Mouse (Mus musculus) limb, embryonic 12.5 days (tissue): ENCODE measurements around the gene Cd84. TPM values are rescaled to one million over a fixed set of nuclear protein-coding genes. Genes with fewer than 3 reads are reported as not detected.

Experiments used
- ATAC-seq: fragments of 200-750 bp; cut with Nextera tagmentation; 2 replicates; pipeline ENCODE4 v1.8.0; 2017; ENCODE audit warnings: low read depth, moderate TSS enrichment; ENCODE audit not compliant: insufficient number of reproducible peaks, insufficient read depth, low FRiP score, low TSS enrichment
- H3K27ac ChIP-seq: fragments of 300-500 bp; sonication (generic); 2 replicates; pipeline ENCODE4 v1.5.1; 2016; ENCODE audit warnings: mild to moderate bottlenecking, moderate library complexity
- H3K27me3 ChIP-seq: fragments of 300-500 bp; sonication (generic); 2 replicates; pipeline ENCODE4 v1.6.1; 2016; ENCODE audit warnings: mild to moderate bottlenecking, moderate library complexity
- H3K36me3 ChIP-seq: fragments of 300-500 bp; sonication (generic); 2 replicates; pipeline ENCODE4 v1.6.1; 2016; ENCODE audit warnings: mild to moderate bottlenecking, moderate library complexity
- H3K4me1 ChIP-seq: fragments of 300-500 bp; sonication (generic); replicated peaks from 2 replicates; pipeline ENCODE4 v1.6.1; 2016
- H3K4me2 ChIP-seq: fragments of 300-500 bp; sonication (generic); 2 replicates; pipeline ENCODE4 v1.6.1; 2016; ENCODE audit warnings: mild to moderate bottlenecking, moderate library complexity
- H3K4me3 ChIP-seq: fragments of 300-500 bp; sonication (generic); replicated peaks from 2 replicates; pipeline ENCODE4 v1.5.1; 2016; ENCODE audit warnings: mild to moderate bottlenecking
- H3K9ac ChIP-seq: fragments of 300-500 bp; sonication (generic); replicated peaks from 2 replicates; pipeline ENCODE4 v1.6.1; 2016; ENCODE audit warnings: mild to moderate bottlenecking, moderate library complexity
- H3K9me3 ChIP-seq: fragments of 300-500 bp; sonication (generic); 2 replicates; pipeline ENCODE4 v1.6.1; 2016; ENCODE audit warnings: mild to moderate bottlenecking, moderate library complexity
- WGBS: fragments of 180-500 bp; shearing (Covaris S2); methylation state at CpG from one replicate; pipeline ENCODE4 v1.1.7; 2016; 5-methylcytosine and 5-hydroxymethylcytosine counted together
- polyA plus RNA-seq: library from polyadenylated mRNA; unstranded; fragments of >200 nt; fragmentation: Nextera tagmentation; extraction: Ambion mirVana; gene quantifications from 2 replicates; pipeline ENCODE4 v1.2.1, GENCODE M21; 2016

The Cd84 gene
- polyA plus RNA-seq, 1 experiment from 2014 or later: 0.90 TPM

DNA sequence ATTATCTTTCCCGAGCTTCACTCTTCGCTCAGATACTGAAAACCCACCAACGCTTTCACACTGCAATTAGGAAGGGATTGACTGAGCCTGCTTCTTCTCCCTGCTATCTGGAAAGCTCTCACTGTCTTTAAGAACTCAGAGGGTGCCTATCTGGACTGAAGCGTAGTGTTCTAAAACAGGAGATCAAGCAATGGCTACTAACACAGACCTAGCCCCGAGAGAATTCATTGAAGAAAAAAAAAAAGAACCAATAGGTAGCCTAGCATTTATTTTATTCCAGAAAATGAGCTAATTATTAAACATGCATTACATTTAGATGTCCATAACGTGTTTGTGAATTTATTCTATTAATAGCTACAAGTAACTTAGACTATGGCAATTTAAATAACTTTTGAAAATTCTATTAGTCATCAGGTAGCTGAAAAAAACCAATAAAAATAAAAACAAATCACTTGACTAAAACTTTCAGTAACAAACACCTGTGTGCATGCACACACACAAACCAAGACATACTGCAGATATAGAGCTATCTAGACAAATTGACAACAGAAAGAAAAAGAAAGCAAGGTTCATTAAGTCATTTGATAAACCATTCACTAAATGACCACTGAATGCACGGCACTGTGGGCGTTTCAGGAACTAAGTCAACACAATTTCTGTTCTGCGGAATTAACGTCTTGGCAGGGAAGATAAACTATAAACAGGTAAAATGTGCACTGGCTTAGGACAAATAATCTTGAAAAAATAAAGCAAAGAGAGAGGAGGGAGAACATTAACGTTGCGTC is 78.8 kb downstream of the Cd84 start:
- H3K4me1 ChIP-seq: no peaks in the 10 kb centered on the region
- H3K36me3 ChIP-seq: no peaks in the 10 kb centered on the region
- H3K9ac ChIP-seq: no peak overlapping the region
- no peak overlapping the region for H3K27ac ChIP-seq
- no peaks in the 10 kb centered on the region for H3K9me3 ChIP-seq
- H3K27me3 ChIP-seq: no peaks in the 10 kb centered on the region
- H3K4me3 ChIP-seq: no peak overlapping the region
- ATAC-seq: no peak
- no peak overlapping the region for H3K4me2 ChIP-seq
- WGBS: 85% methylated on average over 12 of the region's 12 CpGs

- no peaks in the 10 kb centered on the region for H3K9me3 ChIP-seq
- no peak for ATAC-seq
- no peak overlapping the region for H3K4me2 ChIP-seq
- H3K9ac ChIP-seq: no peak overlapping the region
- H3K27me3 ChIP-seq: no peaks in the 10 kb centered on the region
- no peak overlapping the region for H3K4me3 ChIP-seq
- H3K36me3 ChIP-seq: no peaks in the 10 kb centered on the region
- H3K27ac ChIP-seq: no peak overlapping the region
- H3K4me1 ChIP-seq: no peaks in the 10 kb centered on the region
- 85% methylated on average over 5 of the region's 5 CpGs for WGBS
Measured at GRCm38 (mm10) chr1:171919193-171919592, 79.7 kb downstream of the Cd84 start.

- WGBS: 79% methylated on average over 6 of the region's 6 CpGs
- Histone ChIP-seq H3K36me3 (no peaks in the 10 kb centered on the region), H3K4me2 (no peak overlapping the region), H3K9ac (no peak overlapping the region), H3K4me1 (no peaks in the 10 kb centered on the region), H3K4me3 (no peak overlapping the region), H3K9me3 (no peaks in the 10 kb centered on the region), H3K27ac (no peak overlapping the region), H3K27me3 (no peaks in the 10 kb centered on the region)
- ATAC-seq: no peak
Measured at GRCm38 (mm10) chr1:171919901-171920510, 80.5 kb downstream of the Cd84 start.

- no peak for ATAC-seq
- H3K4me2 ChIP-seq: no peak overlapping the region
- no peak overlapping the region for H3K4me3 ChIP-seq
- no peak overlapping the region for H3K9ac ChIP-seq
- H3K9me3 ChIP-seq: no peaks in the 10 kb centered on the region
- no peaks in the 10 kb centered on the region for H3K36me3 ChIP-seq
- H3K27ac ChIP-seq: no peak overlapping the region
- 84% methylated on average over 9 of the region's 9 CpGs for WGBS
- no peaks in the 10 kb centered on the region for H3K4me1 ChIP-seq
- no peaks in the 10 kb centered on the region for H3K27me3 ChIP-seq
Measured at GRCm38 (mm10) chr1:171920989-171921621, 81.6 kb downstream of the Cd84 start.

- H3K9me3 ChIP-seq: no peaks in the 10 kb centered on the region
- 60% methylated on average over 2 of the region's 2 CpGs for WGBS
- no peak for ATAC-seq
- no peak overlapping the region for H3K27ac ChIP-seq
- no peaks in the 10 kb centered on the region for H3K4me1 ChIP-seq
- H3K27me3 ChIP-seq: no peaks in the 10 kb centered on the region
- no peak overlapping the region for H3K4me3 ChIP-seq
- H3K9ac ChIP-seq: no peak overlapping the region
- no peaks in the 10 kb centered on the region for H3K36me3 ChIP-seq
- no peak overlapping the region for H3K4me2 ChIP-seq
Measured at GRCm38 (mm10) chr1:171921641-171922040, 82.1 kb downstream of the Cd84 start.

DNA sequence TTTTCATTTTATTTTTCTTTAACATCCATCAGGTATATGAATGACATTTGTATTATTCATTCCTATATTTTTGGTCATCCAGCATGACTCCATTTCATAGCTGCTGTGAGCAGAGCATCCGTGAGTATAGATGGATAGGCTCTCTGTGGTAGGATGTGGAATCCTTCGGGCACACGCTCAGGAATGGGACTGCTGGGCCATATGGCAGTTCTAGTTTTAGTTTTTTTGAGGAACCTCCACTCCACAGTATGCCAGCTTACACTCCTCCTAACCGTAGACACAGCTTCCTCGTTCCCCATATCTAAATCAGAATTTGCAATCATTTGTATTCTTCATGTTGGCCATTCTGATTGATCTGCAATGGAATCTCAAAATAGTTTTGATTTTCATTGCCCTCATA is 83.3 kb downstream of the Cd84 start:
- Histone ChIP-seq H3K27me3 (no peaks in the 10 kb centered on the region), H3K9ac (no peak overlapping the region), H3K4me2 (no peak overlapping the region), H3K27ac (no peak overlapping the region), H3K4me3 (no peak overlapping the region), H3K4me1 (no peaks in the 10 kb centered on the region), H3K36me3 (no peaks in the 10 kb centered on the region), H3K9me3 (no peaks in the 10 kb centered on the region)
- WGBS: 93% methylated on average over 5 of the region's 5 CpGs
- no peak for ATAC-seq

DNA sequence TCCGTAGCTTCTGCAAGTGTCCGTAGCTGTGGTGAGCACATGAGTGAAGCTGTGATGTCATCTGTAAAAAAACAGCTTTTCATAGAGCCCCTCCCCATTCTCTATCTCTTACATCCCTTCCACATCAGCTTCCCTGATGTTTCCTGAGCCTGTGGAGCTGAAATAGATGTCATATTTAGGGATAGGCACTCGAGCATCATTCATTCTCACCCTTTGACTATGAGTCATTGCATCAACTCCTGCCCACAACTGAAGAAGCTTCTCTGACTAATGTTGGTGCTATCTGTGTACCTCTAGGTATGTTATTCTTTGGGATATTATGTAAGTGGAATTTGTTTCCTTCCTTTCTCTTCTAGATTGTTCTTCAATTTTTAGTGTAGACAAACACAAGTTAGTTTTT is 85.4 kb downstream of the Cd84 start:
- Histone ChIP-seq H3K9me3 (no peaks in the 10 kb centered on the region), H3K4me3 (no peak overlapping the region), H3K4me1 (no peaks in the 10 kb centered on the region), H3K36me3 (no peaks in the 10 kb centered on the region), H3K9ac (no peak overlapping the region), H3K27me3 (no peaks in the 10 kb centered on the region), H3K4me2 (no peak overlapping the region), H3K27ac (no peak overlapping the region)
- ATAC-seq: no peak
- WGBS: 82% methylated on average over 3 of the region's 3 CpGs

- WGBS: 46% methylated on average over 3 of the region's 3 CpGs
- no peak overlapping the region for H3K4me3 ChIP-seq
- H3K9me3 ChIP-seq: no peaks in the 10 kb centered on the region
- no peak overlapping the region for H3K9ac ChIP-seq
- no peak overlapping the region for H3K4me2 ChIP-seq
- no peak for ATAC-seq
- no peaks in the 10 kb centered on the region for H3K4me1 ChIP-seq
- H3K36me3 ChIP-seq: no peaks in the 10 kb centered on the region
- H3K27me3 ChIP-seq: no peaks in the 10 kb centered on the region
- H3K27ac ChIP-seq: no peak overlapping the region
Measured at GRCm38 (mm10) chr1:171933851-171934250, 94.4 kb downstream of the Cd84 start.

DNA sequence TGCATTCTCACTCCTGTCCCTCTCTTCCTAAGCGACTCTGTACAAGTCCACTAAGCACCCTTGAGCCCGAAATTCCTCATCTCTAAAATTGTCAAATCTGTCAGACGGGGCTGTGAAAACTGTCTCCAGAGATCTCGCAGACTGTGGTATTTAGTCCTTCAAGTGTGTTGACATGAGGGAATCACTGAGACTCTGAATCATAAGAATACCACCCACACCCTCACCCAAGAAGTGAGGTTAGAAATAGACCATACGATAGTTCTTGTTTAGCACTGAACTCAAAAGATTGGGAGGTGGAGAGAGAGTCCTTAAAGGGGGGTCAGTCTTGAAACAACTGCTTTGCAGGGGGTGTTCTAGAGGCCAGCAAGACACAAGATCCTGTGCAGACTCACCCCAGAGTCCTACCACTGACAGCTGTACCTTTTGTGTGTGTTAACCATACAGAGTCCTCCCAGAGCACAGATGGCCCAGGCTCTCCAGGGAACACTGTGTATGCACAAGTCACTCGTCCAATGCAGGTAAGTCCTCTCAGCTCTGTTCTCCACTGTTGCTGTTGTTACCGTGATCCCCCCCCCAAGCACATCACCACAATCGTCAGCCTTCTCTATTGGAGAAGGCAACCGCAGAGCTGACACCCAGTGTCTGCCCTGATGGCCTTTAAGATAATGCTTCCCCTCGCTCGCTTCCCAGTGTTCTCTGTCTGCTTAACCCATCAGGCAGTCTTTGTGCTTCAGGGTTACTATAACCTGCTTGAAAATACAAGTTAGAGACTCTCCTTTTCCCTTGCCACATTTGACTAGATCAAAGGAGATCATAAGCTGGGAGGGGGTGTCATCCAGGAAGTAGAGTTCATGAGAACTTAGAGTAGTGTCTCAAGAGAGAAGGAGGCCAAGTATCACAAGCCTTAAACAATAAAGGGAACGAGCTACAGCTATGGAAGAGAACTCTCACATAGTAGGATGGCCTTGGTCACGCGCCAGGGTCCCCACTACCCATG is 99.8 kb downstream of the Cd84 start:
- Histone ChIP-seq H3K9me3 (no peaks in the 10 kb centered on the region), H3K4me3 (no peak overlapping the region), H3K36me3 (no peaks in the 10 kb centered on the region), H3K4me2 (no peak overlapping the region), H3K9ac (no peak overlapping the region), H3K4me1 (no peaks in the 10 kb centered on the region), H3K27ac (no peak overlapping the region), H3K27me3 (no peaks in the 10 kb centered on the region)
- 86% methylated on average over 14 of the region's 14 CpGs for WGBS
- ATAC-seq: no peak
